Mouse (Mus musculus) erythroblast, embryonic 14.5 days (primary cell): ENCODE measurements around the gene Rcvrn. TPM values are rescaled to one million over a fixed set of nuclear protein-coding genes. Genes with fewer than 3 reads are reported as not detected.

Experiments
- H3K27me3 ChIP-seq: 2 replicates; pipeline ENCODE4 v1.6.1; 2012; ENCODE audit warnings: inconsistent platforms; ENCODE audit not compliant: control insufficient read depth
- H3K36me3 ChIP-seq: 2 replicates; pipeline ENCODE4 v1.6.1; 2012; ENCODE audit warnings: mild to moderate bottlenecking, inconsistent platforms; ENCODE audit not compliant: control insufficient read depth
- H3K4me1 ChIP-seq: 2 replicates; pipeline ENCODE4 v1.6.1; 2012; ENCODE audit warnings: inconsistent platforms; ENCODE audit not compliant: control insufficient read depth
- H3K4me3 ChIP-seq: replicated peaks from 2 replicates; pipeline ENCODE3; 2012; ENCODE audit warnings: moderate library complexity, mild to moderate bottlenecking, inconsistent platforms
- H3K9me3 ChIP-seq: 2 replicates; pipeline ENCODE4 v1.6.1; 2012; ENCODE audit warnings: low read length, inconsistent platforms, mixed read lengths; ENCODE audit not compliant: control insufficient read depth
- GATA1 ChIP-seq: IDR thresholded peaks from 2 replicates; pipeline ENCODE4 v1.6.1; 2012; ENCODE audit warnings: low read length, inconsistent platforms, mixed read lengths
- TAL1 ChIP-seq: IDR thresholded peaks from 3 replicates; pipeline ENCODE4 v1.6.1; 2012; ENCODE audit warnings: low read length, inconsistent platforms, mixed read lengths
- polyA plus RNA-seq: library from polyadenylated mRNA; stranded (reverse); fragments of >175 nt; gene quantifications from 2 replicates; pipeline ENCODE4 v1.2.3, GENCODE M21; 2012

Rcvrn gene
- polyA plus RNA-seq, 1 experiment: not detected

GRCm38 (mm10) chr11:67712976-67713375 is 17.9 kb downstream of the Rcvrn start:
- Histone ChIP-seq H3K4me1 (no peaks in the 10 kb centered on the region), H3K9me3 (no peaks in the 10 kb centered on the region), H3K4me3 (no peak overlapping the region), H3K36me3 (no peaks in the 10 kb centered on the region), H3K27me3 (no peaks in the 10 kb centered on the region)
- TF ChIP-seq TAL1: no peak
- TF ChIP-seq GATA1: no peak

GRCm38 (mm10) chr11:67715382-67715781 is 20.3 kb downstream of the Rcvrn start:
- Histone ChIP-seq H3K36me3 (no peaks in the 10 kb centered on the region), H3K9me3 (no peaks in the 10 kb centered on the region), H3K4me3 (no peak overlapping the region), H3K27me3 (no peaks in the 10 kb centered on the region), H3K4me1 (no peaks in the 10 kb centered on the region)
- TF ChIP-seq TAL1: no peak
- TF ChIP-seq GATA1: no peak

GRCm38 (mm10) chr11:67721485-67721884 is 26.4 kb downstream of the Rcvrn start:
- Histone ChIP-seq H3K4me3 (no peak overlapping the region), H3K36me3 (no peaks in the 10 kb centered on the region), H3K9me3 (no peaks in the 10 kb centered on the region), H3K27me3 (no peaks in the 10 kb centered on the region), H3K4me1 (no peaks in the 10 kb centered on the region)
- TF ChIP-seq TAL1: no peak
- TF ChIP-seq GATA1: no peak

- H3K27me3 ChIP-seq: no peaks in the 10 kb centered on the region
- no peak overlapping the region for H3K4me3 ChIP-seq
- no peaks in the 10 kb centered on the region for H3K36me3 ChIP-seq
- H3K4me1 ChIP-seq: no peaks in the 10 kb centered on the region
- no peaks in the 10 kb centered on the region for H3K9me3 ChIP-seq
- TF ChIP-seq GATA1 (no peak), TAL1 (no peak)
These were observed 27.5 kb downstream of the Rcvrn start for GRCm38 (mm10) chr11:67722399-67723156.

- no peaks in the 10 kb centered on the region for H3K36me3 ChIP-seq
- H3K4me3 ChIP-seq: no peak overlapping the region
- no peaks in the 10 kb centered on the region for H3K9me3 ChIP-seq
- H3K4me1 ChIP-seq: no peaks in the 10 kb centered on the region
- TF ChIP-seq TAL1 (no peak), GATA1 (no peak)
- no peaks in the 10 kb centered on the region for H3K27me3 ChIP-seq
These were observed 28.3 kb downstream of the Rcvrn start for GRCm38 (mm10) chr11:67723231-67724013.

- no peak for TF ChIP-seq GATA1
- no peak for TF ChIP-seq TAL1
- Histone ChIP-seq H3K4me1 (no peaks in the 10 kb centered on the region), H3K27me3 (no peaks in the 10 kb centered on the region), H3K4me3 (no peak overlapping the region), H3K36me3 (no peaks in the 10 kb centered on the region), H3K9me3 (no peaks in the 10 kb centered on the region)
These were observed 32.0 kb downstream of the Rcvrn start for GRCm38 (mm10) chr11:67727095-67727494.

GRCm38 (mm10) chr11:67728726-67729125 is 33.6 kb downstream of the Rcvrn start:
- Histone ChIP-seq H3K4me1 (no peaks in the 10 kb centered on the region), H3K9me3 (no peaks in the 10 kb centered on the region), H3K27me3 (no peaks in the 10 kb centered on the region), H3K4me3 (no peak overlapping the region), H3K36me3 (no peaks in the 10 kb centered on the region)
- TF ChIP-seq TAL1: no peak
- TF ChIP-seq GATA1: no peak

- Histone ChIP-seq H3K36me3 (no peaks in the 10 kb centered on the region), H3K4me1 (no peaks in the 10 kb centered on the region), H3K4me3 (no peak overlapping the region), H3K27me3 (no peaks in the 10 kb centered on the region), H3K9me3 (no peaks in the 10 kb centered on the region)
- no peak for TF ChIP-seq TAL1
- TF ChIP-seq GATA1: no peak
These were observed 35.9 kb downstream of the Rcvrn start for GRCm38 (mm10) chr11:67731056-67731455.

GRCm38 (mm10) chr11:67733726-67734125 is 38.6 kb downstream of the Rcvrn start:
- Histone ChIP-seq H3K36me3 (no peaks in the 10 kb centered on the region), H3K27me3 (no peaks in the 10 kb centered on the region), H3K4me3 (no peak overlapping the region), H3K4me1 (no peaks in the 10 kb centered on the region), H3K9me3 (no peaks in the 10 kb centered on the region)
- TF ChIP-seq TAL1 (no peak), GATA1 (no peak)
